Mouse (Mus musculus) layer of hippocampus, adult 11-12 months (tissue): ENCODE data around the gene Dok4.
"Not testable (repeated sequence)": the region's sequence is repeated elsewhere in the genome, so short reads cannot be mapped to it uniquely, and the experiment has no call there.

ENCODE experiments used
- DNase-seq: peaks from one replicate; pipeline ENCODE4 v3.0.0; 2022; ENCODE audit warnings: low spot score

The Dok4 gene

DNA sequence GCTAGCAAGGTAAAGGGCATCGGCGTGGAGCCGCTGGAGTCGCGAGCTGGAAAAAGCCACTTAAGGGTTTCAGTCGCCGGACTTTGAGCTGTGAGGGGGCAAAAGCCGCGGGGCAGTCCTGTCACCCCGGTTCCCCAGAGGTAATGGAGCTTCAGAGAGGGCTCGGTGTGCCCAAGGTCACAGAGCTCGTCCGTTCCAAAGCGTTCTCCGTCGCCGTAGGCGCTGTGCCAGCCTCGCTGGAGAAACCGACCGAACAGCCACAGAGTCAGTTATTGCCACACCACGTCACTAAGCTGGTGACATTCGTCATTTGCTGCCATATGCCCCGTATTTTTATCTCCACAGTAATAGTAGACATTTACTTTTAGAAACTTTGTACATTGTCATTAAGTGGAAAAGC is 37.5 kb downstream of the Dok4 start:
- DNase-seq: peak; percentile 75

DNA sequence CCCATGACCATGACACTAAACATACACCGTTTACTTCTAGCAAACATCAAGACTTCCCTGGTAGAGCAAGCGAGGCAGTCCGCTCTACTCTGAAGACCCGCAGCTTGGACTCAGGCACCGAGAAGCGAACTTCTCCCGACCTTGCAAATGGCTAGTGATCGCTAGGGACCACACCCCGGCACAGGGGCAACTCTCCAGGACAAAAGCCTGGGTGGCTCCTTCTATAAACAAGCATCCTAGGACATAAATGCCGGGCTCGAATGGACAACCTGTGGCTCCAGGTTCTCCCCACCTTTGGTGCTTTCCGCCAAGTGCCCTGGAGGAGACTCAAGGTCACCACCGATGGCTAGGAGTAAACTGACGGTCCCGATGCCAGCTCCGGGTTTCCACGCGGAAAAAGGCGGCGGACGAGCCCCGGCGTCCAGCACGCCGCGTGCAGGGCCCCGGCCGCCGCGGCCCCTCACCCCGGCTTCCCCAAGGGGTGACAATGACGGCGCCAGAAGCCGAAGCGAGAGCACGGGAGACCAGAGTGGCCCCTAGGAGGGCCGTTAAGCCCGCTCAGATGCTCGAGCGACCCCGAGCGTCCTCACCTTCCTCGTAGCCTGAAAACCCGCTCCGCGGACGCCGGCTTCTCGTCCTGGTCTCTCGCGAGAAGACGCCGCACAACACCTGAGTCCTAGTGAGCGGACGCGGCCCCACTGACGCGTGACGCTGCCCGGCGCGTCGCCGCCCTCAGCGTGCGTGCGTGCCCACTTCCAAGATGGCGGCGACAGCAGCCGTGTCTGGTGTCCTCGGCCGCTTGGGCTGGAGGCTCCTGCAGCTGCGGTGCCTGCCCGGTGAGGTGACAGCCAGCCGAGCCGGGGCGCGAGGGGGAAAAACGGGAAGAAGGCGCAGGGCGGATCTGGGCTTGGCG is 38.2 kb downstream of the Dok4 start, which contains the start of the genes Coq9 and Ciapin1:
TSS of gene Coq9 (plus strand) at position 660 of the 913 bp plus-strand sequence.
TSS of gene Ciapin1 (minus strand) at position 697 of the 913 bp plus-strand sequence.
- DNase-seq: peak; percentile 96

DNA sequence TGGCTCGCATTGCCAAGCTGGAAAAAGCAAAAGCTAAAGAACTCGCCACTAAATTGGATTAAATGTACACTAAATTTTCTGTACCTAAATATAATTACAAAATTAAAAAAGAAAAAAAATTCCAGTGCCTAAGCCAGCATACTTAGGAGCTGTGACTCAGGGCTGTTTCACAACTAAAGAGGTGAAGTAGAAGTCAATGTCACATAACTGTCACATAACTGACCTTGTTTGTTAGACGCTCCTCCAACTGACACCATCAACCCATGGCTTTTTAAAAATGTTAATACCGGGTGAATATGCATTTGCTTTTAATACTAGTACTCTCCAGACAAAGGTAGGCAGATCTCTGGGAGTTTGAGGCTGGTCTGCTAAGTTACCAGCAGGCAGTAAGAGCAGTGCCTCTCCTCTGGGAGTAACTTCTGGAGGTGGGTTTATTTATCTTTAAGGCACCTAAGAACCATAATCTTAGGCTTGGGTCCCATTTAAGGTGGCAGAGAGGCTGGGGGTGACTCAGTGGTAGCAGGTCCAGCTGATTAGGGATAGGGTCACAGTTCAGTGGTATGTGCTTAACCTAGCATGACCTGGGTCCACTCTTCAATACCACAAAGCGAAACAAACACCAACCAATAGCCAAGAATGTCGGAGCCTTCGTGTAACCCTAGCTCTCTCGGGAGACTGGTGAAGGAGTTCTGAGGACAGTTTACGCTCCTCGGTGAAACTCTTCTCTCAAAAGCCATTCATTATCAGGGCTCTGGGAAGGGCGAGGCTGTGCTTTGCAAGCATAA is 39.5 kb downstream of the Dok4 start:
- DNase-seq: no peak

DNA sequence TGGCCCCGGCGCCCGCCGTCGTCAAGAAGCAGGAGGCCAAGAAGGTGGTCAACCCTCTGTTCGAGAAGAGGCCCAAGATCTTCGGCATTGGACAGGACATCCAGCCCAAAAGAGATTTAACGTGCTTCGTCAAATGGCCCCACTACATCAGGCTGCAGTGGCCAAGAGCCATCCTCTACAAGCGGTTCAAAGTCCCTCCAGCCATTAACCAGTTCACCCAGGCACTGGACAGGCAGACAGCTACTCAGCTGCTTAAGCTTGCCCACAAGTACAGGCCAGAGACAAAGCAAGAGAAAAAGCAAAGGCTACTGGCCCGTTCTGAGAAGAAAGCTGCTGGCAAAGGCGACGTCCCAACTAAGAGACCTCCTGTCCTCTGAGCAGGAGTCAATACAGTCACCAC is 40.4 kb downstream of the Dok4 start:
- not testable (repeated sequence) for DNase-seq

DNA sequence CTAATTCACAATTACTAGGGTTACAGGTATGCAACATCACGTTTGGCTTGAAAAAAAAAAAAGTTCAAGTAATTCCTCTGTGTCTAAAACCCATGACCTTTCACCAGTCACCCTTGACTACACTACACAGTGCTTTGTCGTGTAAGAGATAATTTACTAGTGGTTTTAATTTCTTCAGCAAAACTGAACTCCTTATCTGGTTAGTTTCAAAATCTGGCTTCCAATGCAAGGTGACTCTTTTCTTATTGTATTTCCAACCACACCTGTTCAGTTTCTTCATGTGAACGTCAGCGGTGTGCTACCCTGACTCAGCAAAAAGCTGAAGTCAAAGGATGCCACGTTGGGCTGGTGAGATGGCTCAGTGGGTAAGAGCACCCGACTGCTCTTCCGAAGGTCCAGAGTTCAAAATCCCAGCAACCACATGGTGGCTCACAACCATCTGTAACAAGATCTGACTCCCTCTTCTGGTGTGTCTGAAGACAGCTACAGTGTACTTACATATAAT is 42.2 kb downstream of the Dok4 start:
- DNase-seq: not testable (repeated sequence)

DNA sequence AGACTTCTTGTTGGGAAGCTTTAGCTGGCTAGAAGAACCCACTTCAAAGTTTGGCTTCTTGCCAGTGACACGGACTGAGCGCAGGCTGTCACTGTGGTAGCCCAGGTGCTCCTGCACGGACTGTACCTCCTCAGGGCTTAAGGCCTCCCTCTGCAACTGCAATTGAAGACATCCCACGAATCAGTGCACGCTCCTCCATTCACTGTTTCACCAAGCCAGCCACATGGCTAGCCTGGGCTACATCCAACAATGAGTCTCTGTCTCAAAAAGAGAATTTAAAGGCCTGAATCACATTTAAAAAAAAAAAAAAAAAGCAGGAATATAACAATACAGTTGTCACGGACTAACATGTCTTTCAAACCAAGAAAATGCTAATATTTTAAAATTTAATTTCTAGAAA is 47.8 kb downstream of the Dok4 start:
- DNase-seq: no peak

DNA sequence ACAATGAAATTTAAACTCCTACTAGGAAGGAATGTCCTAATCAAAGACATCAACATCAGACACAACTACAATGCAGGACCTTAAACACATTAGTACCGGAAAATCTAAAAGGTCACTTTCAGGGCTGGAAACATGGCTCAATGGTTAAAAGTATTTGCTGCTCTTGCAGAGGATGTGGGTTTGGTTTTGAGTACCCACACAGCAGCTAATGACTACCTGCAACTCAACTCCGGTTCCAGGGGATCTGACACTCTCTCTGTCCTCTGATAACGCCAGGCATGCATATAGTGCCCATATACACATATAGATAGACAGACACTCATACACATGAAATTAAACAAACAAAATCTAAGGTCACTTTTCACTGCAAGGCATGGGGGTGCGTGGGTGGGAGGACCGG is 49.9 kb downstream of the Dok4 start:
- no peak for DNase-seq

DNA sequence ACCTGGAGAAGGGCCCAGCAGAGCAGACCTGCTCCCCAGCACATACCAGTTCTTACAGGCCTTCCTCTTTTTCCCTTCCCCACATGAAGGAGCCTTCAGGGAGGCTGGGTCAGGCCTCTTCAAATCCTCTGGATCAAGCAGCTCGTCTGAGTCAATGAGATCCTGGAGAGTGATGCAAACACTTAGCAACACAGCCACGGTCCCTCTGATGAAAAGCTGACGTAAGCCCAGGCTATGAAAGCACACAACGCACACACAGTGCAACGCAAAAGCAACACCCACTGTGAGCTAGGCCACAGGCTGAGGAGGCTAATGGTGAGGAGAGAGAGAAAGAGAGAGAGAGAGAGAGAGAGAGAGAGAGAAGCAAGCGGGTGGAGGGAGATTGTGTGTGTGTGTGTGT is 51.0 kb downstream of the Dok4 start:
- no peak for DNase-seq

DNA sequence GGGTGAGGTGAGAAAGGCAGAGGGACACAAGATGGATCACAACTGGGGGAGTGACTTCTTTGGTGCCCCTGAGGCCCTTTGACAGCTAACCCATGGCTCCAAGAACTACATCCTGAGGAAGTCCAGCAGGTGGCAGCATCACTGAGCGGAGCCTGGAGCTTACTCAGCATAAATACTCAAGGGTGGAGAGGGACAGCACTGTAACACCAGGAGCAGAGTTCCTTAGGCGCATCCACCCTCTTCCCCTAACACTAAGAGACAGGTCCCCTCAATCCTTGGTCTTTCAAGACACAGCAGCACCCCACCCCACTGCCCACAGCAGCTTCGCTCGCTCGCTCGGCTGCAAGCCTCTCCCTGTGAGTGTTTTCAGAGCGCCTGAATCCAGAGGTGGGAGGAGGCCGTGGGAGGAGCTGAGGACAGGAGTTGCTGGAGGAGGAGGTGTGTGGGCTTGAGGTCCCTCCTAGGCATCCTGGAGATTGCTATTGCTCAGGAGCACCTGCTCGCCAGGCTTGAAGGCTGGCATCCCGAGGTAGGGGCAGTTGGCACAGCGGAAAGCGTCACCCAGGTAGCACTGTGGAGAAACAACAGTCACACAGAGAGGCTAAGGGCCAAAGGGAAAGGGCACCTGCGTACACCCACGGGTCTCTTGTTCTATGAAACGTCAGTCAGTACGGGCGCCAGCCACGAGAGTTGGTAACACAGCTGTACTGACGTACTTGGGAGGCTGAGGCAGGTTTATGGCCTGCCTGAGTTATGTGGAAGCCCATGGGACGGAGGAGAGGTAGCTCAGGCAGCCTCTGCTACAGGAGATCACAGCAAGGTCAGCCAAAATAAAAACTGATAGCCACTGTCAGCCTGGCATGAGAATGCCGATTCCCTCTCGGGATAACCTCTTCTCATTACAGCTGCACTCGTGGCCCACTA is 53.2 kb downstream of the Dok4 start:
- peak; percentile 56 for DNase-seq

DNA sequence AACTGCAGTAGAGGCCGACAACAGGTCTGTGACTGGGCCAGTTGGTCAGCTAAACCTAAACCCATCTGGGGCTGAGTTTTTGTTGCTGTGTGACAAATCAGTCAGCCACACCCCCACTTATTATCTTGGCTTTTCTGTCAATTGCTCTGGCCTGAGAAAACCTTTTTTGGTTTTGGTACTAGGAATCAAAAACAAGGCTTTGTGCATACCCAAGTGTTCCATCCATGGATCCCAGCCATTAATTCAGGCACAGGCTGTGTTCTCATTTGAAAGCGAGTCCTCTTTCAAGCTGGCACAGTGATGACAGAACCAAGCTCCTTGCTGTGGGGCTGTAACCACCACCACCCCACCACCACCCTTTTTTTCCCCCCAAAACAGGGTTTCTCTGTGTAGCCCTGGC is 54.7 kb downstream of the Dok4 start:
- DNase-seq: no peak

DNA sequence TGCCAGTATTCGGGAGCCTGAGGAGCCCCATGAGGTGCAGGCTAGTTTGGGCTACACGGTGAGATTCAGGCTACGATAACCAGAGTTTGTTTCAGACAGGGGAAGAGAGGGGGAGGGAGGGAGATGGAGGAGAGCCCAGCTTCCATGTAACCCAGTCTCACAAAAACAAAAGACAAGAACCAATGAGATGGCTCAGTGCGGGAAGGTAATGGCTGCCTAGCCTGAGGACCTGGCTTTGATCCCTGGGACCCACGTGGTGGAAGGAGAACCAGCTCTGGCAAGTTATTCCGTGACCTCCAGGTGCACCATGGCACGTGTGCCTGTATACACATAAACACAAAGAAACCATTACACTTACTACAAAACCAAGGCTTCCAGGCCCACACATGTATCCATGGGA is 55.6 kb downstream of the Dok4 start:
- DNase-seq: no peak

DNA sequence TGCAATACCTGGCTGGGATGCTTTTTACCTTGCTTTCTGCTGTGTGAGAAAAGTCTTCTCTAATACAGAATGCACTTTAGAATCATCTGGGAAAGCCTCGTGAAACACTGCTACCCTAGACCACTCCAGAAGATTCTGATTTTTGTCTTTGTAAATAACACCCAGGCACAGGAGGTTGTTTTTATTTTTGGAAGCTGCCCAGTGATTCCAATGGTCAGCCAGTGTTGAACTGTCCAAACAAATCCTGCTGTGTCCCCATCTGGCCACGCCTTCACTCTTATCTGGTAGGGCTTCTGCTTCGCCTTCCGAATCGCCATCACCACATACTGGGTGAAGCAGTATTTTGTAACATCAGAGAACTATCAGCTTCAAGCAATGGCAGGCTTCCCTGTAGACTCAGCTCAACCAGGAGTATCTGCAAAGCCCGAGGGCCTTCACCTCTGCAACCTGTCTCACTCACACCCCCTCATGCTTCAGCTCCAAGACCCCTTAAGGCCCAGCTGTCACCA is 56.4 kb downstream of the Dok4 start:
- DNase-seq: no peak

DNA sequence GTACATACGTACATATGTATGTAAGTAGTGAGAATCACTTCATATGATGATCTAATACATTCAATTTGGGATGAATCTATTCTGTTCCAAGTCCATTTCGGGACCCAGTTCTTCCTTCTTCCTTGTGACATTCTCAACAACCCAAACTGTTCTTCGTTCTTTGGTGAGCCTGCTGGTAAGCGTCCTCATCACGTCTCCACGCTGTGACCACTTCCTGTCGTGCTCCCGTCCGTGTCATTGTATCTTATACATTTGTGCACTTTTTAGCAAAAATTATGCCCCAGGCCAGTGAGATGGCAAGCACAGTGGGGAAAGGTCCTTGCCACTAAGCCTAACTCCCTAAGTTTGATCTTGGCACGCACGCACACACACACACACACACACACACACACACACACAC is 58.2 kb downstream of the Dok4 start:
- DNase-seq: no peak

DNA sequence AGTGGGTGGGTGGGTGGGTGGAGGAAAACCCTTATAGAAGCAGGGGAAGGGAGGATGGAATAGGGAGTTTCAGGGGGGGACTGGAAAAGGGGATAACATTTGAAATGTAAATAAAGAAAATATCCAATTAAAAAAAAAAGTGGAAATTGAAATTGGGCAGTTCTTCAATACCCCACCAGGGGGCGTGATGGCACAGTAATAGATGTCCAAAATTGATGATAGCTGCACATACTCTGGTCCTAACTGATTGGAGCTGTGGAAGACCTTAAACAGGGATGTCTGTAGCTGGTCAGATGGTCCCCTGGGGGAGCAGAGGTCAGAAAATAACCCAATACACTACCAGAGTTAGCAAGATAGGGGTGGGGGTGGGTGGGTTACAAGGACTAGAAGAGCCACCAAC is 61.6 kb downstream of the Dok4 start:
- peak; percentile 38 for DNase-seq
